Mouse (Mus musculus): Measurements from ENCODE around the gene Itgb5. TPM values are rescaled to one million over a fixed set of nuclear protein-coding genes. Genes with fewer than 3 reads are reported as not detected.
A peak's percentile ranks its signal among the peaks of the same experiment; 100 is the strongest.

Gene Itgb5
- total RNA-seq, 4 experiments from 2014 or later = 87.6 to 103 (median 91.3) TPM

- DNase-seq (ENCODE audit: low spot score) = no peak
Observed at GRCm38 (mm10) chr16:33938311-33939132, 109.1 kb downstream of the Itgb5 start.

- DNase-seq (ENCODE audit: low spot score) = no peak
Observed at GRCm38 (mm10) chr16:33939133-33939531, 109.7 kb downstream of the Itgb5 start.

GRCm38 (mm10) chr16:33939636-33940035 is 110.2 kb downstream of the Itgb5 start:
- no peak for DNase-seq (ENCODE audit: low spot score)

DNA sequence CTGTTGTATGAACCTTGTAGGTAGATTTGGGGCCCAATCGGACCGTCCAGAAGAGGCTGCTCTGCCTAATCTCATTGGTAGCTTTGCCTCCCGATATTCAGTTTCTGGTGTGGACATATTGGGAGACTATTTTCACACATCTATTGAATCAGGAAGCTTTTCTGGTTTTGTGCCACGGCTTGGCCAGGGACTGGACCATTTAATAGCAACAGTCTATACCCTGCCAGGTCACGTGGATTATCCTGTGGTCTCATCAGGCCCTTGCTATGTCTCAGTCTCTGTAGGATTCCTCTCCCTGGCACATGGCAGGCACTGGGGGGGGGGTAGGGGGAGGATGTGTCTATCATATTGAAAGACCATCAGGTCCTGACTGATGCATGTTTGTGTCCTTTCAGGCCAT is 110.6 kb downstream of the Itgb5 start:
- DNase-seq (ENCODE audit: low spot score) = no peak

DNA sequence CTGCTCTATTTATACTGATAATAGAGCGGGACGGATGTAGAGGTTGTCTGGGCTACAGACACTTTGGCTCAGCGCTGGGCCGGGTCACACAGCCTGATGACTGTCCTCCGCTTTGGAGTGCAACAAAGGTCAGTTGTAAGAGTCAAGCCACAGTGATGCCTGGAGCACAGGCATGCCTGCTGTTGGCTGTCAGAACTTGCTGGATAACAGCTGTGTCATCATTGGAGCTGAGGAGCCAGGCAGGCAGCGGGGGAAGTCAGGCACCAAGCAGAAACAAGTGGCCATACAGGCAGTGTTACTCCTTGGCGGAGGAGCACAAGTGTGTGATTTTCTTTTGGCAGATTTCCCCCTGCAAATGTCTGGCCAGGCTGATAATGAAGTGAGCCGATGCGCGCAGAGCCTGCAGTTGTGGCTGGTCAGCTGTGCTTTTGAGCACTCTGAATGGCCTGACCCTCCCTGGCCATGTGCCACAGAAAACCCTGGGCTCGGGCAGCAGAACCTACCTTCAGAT is 111.9 kb downstream of the Itgb5 start:
- peak; percentile 82 for DNase-seq (ENCODE audit: low spot score)

DNA sequence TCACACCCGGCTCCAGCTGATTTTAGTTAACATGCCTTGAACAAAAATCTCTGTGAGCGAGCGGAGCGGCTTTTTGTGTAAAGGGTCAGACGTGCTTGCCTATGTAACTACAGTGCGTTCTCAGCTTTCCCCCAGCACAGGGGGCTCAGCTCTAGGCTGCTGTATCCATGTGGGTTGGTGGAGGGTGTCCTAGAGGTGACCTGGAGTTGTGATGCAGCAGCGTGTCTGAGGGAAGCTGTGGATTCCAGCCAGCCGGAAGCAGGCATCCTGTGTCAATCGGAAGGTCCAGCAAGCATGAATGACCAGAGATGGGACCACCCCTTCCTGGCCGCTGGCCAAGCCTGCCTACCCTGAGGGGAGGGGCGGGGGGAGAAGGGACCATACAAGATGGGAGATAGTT is 112.9 kb downstream of the Itgb5 start:
- peak; percentile 65 for DNase-seq (ENCODE audit: low spot score)

GRCm38 (mm10) chr16:33943388-33943787 is 113.9 kb downstream of the Itgb5 start:
- DNase-seq (ENCODE audit: low spot score) = no peak

- no peak for DNase-seq (ENCODE audit: low spot score)
Observed at GRCm38 (mm10) chr16:33944126-33944525, 114.7 kb downstream of the Itgb5 start.

DNA sequence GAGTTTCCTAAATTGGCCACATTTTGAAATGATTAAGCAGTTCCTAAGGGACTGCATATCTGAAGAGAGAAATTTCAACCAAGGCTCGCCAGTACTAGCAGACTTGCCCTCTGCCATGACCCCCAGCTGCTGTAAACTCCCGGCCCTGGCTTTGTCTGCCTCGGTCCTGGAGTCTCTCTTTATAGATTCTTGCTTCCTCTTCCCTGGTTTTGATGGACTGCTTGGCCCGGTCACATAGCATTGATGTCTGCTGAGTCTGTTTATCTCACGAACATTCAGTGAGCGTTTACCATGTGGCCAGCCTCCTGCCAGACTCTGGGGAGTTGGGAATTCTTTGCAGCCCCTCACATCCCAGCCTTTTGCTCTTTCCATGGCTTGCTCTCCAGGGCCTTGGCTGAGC is 115.3 kb downstream of the Itgb5 start:
- DNase-seq (ENCODE audit: low spot score) = no peak

DNA sequence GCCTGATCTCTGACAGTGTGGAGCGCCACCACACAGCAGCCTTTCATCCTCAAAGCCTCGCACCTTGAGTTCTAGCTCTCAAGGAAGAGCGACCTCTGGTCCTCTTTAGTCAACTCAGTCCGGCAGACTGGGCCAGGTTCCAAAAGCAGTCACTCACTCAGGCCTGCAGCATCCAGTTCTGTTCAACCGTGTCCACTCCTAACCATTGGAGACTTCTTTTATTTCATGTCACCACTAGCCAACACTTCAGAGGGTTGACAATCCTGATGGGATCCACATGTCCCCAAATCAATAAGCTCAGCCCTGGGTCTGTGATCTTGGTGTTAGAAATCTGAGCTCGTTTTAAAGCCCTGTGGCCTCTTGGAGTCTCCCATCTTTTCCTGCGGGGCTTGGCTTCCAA is 116.6 kb downstream of the Itgb5 start:
- DNase-seq (ENCODE audit: low spot score) = no peak

- DNase-seq (ENCODE audit: low spot score) = no peak
Observed at GRCm38 (mm10) chr16:33947664-33948571, 118.5 kb downstream of the Itgb5 start.

- DNase-seq (ENCODE audit: low spot score) = no peak
Observed at GRCm38 (mm10) chr16:33950386-33950785, 120.9 kb downstream of the Itgb5 start.

DNA sequence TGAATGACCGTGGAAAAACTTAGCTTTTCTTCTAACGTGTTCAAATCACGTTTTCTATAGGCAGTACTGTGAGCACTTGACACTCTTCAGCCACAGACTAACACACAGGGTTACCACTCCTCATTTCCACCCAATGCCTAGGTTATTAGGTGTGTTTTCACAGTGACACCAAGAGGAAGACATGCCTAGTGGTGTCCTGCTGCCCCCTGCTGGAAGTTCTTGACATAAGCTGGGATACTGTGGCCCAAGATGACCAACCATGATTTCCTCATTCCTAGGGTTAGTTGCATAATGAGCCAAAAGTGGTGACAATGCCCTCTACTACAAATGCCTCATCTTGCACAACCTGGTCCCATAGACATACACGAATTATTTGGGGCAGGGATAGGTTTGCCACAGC is 121.4 kb downstream of the Itgb5 start:
- DNase-seq (ENCODE audit: low spot score) = peak; percentile 89

DNA sequence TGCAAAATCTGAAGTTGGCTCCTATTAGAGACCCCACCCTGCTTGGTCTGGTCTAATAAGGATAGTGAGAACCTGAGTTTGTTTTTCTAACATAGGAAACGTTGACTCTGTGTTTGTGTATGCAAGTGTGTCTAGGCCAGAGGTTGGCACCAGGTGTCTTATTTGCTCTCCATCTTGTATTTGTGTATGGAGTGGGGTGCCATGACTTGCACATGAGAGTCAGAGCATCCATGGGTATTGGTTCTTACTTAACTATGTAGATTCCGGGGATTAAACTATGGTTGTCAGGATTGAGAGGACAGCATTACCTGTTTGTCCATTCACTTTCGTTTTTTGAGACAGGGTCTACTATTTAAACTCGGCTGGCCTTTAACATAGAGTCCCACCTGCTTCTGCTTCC is 123.5 kb downstream of the Itgb5 start:
- no peak for DNase-seq (ENCODE audit: low spot score)

DNA sequence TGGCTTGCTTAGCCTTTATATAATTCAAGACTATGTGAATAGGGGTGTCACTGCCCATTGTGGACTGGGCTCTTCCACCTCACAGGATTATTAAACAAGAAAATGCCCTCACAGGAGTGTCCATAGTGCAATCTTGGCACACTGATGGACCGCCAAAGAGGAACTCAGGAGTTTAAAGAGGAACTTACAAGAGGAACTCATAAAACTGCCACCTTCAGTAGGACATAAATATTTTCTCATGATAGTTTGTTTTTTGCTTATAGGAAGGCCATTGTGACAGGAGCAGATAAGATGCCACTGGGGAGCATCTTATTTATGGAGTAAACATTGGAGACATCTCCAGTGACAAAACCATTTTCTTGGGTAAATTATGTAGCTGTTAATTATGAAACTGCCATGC is 125.3 kb downstream of the Itgb5 start:
- DNase-seq (ENCODE audit: low spot score) = no peak

DNA sequence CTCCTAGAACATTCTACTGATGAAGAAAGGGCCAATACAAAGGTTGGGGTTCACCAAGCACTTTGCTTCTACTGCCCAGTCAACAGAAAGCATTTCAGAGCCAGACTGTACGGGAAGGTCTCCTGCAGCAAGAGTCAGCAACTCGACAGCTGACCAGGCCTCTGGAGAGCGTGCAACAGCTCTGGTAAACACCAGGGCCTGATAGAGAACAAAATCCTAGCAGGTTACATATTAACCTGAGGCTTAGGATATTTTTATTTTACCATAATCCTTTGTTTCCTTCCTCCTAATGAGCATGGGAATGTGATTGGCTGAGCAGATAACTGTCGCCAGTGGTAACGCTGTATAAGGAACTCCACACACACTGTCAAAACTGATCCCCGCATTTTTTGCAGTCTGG is 134.0 kb downstream of the Itgb5 start:
- DNase-seq (ENCODE audit: low spot score) = no peak

- no peak for DNase-seq (ENCODE audit: low spot score)
Observed at GRCm38 (mm10) chr16:33965878-33966537, 136.5 kb downstream of the Itgb5 start.

DNA sequence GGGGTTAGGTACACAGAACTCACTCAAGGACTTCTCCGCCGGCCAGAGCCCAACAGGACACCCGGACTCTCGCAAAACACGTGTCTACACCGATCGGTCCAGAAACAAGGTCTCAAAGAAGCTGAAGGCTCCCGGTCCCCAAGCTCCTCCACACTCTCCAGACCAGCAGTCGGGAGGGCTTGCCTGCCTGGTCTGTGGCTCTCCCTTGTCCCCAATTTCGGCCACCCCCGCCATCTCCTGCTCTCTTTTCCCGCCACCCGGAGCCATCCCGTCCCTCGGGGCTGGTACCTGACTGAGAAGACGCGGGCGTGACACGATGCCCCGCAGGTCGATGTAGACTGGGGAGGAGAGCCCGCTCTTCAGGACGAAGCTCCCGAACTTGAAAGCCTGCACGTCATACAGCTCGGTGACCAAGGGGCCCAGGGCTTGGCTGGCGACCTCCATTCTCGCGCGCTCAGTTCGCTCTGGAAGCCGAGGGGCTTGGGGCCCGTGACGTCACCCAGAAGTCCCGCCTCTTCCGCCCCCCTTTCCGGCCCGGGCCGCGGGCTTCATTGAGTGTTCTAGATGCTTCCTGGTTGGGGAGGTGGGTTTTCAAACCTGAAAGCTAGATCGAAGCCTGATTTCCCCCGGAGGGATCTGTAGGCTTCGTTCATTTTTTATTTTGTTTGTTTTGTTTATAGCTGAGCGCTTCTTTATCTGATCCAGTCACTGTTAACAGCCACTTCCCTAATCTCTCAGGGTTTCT is 137.2 kb downstream of the Itgb5 start, which contains the start of gene Umps:
Gene Umps (minus strand): TSS at position 501 of the 745 bp plus-strand sequence.
- peak; percentile 84 for DNase-seq (ENCODE audit: low spot score)

DNA sequence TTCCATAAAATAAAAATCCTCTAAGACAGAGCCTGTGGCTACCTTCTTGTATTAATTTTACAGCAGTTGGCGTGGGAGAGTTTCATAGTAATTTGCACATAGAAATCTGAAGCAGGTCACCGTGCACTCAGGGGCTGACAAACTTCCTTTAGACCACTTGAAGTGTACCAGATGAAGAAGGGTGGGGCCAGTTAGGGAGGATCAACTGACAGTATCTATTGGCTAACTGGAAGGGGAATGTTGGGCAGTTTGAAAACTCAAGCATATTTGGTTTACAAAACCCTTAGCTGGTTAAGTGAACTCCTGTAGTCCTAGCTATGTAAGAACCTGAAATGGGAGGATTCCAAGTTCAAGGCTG is 137.8 kb downstream of the Itgb5 start:
- no peak for DNase-seq (ENCODE audit: low spot score)

GRCm38 (mm10) chr16:33979855-33980254 is 150.4 kb downstream of the Itgb5 start:
- DNase-seq (ENCODE audit: low spot score) = no peak

GRCm38 (mm10) chr16:33983712-33984111 is 154.2 kb downstream of the Itgb5 start:
- no peak for DNase-seq (ENCODE audit: low spot score)
